Mouse (Mus musculus): ENCODE results near the gene Depdc5.

Depdc5 gene

DNA sequence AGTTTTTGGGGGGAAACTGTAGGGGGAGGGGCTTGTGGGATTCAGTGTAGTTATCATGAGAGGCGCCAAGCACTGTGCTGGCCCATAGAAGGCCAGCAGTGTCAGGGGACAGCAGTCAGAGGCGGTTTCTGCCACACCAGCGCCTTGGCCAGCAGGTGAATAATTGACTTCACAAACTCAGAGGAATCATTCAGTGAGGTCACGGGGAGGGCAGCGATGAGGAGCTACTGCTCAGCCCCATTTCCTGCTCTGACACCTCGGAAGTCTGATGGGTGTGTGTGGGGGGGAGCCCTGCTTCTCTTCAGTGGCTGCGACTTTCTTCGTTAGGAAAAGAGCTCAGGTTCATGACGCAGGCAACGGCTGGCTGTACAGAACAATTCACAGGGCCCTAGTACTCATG lies 179.9 kb downstream of the Depdc5 start:
- in situ Hi-C loops (cut with MboI; ENCODE audit: low pct_unique_long_range_greater_than_20kb in 1 of 2, low sequenced_read_pairs in 2 of 2, unreplicated experiment in 1 of 2): loop anchor here in 1 of 2 experiments (25.0 kb wide), 1 partner anchor 456 kb away; no protein-coding TSS in a partner anchor
